Mouse (Mus musculus) T-helper 2 cell (primary cell): ENCODE results near the gene Notch2.

Experiments
- in situ Hi-C: fragments of 300-600 bp; cut with MboI, MseI; formaldehyde crosslinking; loops from one replicate; pipeline ENCODE4 v1.15.1; 2025; ENCODE audit warnings: high pct_unique_total_duplicates

Gene Notch2

GRCm38 (mm10) chr3:97993920-97994545, 19.3 kb upstream of the Notch2 start:
- in situ Hi-C loops: no loop called here

GRCm38 (mm10) chr3:97994818-97995217, 18.5 kb upstream of the Notch2 start:
- in situ Hi-C loops: no loop called here

GRCm38 (mm10) chr3:97998349-97998748, 15.0 kb upstream of the Notch2 start:
- in situ Hi-C loops: no loop called here

- in situ Hi-C loops: no loop called here
Observed at GRCm38 (mm10) chr3:98003558-98003957, 9.8 kb upstream of the Notch2 start.

- in situ Hi-C loops: no loop called here
Observed at GRCm38 (mm10) chr3:98004231-98004630, 9.1 kb upstream of the Notch2 start.

- in situ Hi-C loops: no loop called here
Observed at GRCm38 (mm10) chr3:98005306-98005705, 8.0 kb upstream of the Notch2 start.

- in situ Hi-C loops: no loop called here
Observed at GRCm38 (mm10) chr3:98006046-98006691, 7.2 kb upstream of the Notch2 start.

GRCm38 (mm10) chr3:98006973-98007372, 6.4 kb upstream of the Notch2 start:
- in situ Hi-C loops: no loop called here

GRCm38 (mm10) chr3:98008143-98008542, 5.2 kb upstream of the Notch2 start:
- in situ Hi-C loops: no loop called here

- in situ Hi-C loops: no loop called here
Observed at GRCm38 (mm10) chr3:98009190-98009840, 4.0 kb upstream of the Notch2 start.

- in situ Hi-C loops: loop anchor here (5.0 kb wide), 1 partner anchor 76 kb away; no protein-coding TSS in a partner anchor
Observed at GRCm38 (mm10) chr3:98013086-98013400, 284 bp upstream of the Notch2 start.

GRCm38 (mm10) chr3:98015205-98016171, 2.2 kb downstream of the Notch2 start:
- in situ Hi-C loops: no loop called here

GRCm38 (mm10) chr3:98016901-98017591, 3.7 kb downstream of the Notch2 start:
- in situ Hi-C loops: no loop called here

GRCm38 (mm10) chr3:98018187-98018586, 4.9 kb downstream of the Notch2 start:
- in situ Hi-C loops: no loop called here

- in situ Hi-C loops: no loop called here
Observed at GRCm38 (mm10) chr3:98020431-98021229, 7.3 kb downstream of the Notch2 start.

GRCm38 (mm10) chr3:98024288-98024848, 11.0 kb downstream of the Notch2 start:
- in situ Hi-C loops: no loop called here

- in situ Hi-C loops: no loop called here
Observed at GRCm38 (mm10) chr3:98025521-98025920, 12.2 kb downstream of the Notch2 start.

GRCm38 (mm10) chr3:98025921-98026880, 12.9 kb downstream of the Notch2 start:
- in situ Hi-C loops: no loop called here

- in situ Hi-C loops: no loop called here
Observed at GRCm38 (mm10) chr3:98027371-98027774, 14.0 kb downstream of the Notch2 start.
